Mouse (Mus musculus) mesoderm, embryonic 11.5 days (tissue): ENCODE measurements around the gene Hyal3.
"Not testable (repeated sequence)": the region's sequence is repeated elsewhere in the genome, so short reads cannot be mapped to it uniquely, and the experiment has no call there.

Experiments used
- DNase-seq: peaks from one replicate; pipeline ENCODE4 v3.0.0-alpha.2; 2012; ENCODE audit warnings: low read depth, low spot score

Gene Hyal3

DNA sequence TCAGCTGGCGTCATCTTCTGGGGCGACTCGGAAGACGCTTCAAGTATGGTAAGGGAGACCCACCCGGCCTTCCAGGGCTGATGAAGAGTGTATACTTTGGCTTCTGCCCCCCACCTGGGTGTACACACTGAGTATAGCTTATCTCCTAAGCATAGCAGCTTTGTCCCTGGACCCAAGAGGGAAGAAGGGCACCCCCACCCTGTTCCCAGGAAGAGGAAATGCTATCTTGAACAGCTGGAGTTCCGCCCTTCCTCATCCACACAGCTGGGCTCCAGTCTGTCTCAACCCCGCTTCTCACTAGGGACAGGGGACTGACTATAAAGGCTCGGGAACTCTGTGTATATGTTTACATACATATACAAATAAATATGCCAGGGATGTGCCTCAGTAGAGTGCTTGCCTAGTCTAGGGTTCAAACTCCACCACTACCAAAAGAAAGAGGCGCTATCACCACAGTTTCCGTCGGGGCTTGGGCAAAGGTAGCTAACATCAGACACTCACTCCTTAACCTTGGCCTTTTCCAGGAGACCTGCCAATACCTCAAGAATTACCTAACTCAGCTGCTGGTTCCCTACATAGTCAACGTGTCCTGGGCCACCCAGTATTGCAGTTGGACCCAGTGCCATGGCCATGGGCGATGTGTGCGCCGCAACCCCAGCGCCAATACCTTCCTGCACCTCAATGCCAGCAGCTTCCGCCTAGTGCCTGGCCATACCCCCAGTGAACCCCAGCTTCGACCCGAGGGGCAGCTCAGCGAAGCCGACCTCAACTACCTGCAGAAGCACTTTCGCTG is 8.9 kb upstream of the Hyal3 start:
- DNase-seq, result no peak

DNA sequence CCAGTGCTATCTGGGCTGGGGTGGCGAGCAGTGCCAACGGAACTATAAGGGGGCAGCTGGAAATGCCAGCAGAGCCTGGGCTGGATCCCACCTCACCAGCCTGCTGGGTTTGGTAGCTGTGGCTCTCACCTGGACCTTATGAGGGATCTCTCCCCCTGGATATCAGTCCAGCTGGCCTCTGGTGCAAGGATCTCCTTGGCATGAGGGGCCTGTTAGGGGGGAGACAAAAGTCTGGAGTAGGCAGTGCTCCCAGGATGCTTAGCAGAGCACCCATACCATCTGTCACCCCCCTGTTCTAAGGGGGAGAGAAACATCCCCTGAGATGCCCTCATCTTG is 8.3 kb upstream of the Hyal3 start:
- no peak for DNase-seq

DNA sequence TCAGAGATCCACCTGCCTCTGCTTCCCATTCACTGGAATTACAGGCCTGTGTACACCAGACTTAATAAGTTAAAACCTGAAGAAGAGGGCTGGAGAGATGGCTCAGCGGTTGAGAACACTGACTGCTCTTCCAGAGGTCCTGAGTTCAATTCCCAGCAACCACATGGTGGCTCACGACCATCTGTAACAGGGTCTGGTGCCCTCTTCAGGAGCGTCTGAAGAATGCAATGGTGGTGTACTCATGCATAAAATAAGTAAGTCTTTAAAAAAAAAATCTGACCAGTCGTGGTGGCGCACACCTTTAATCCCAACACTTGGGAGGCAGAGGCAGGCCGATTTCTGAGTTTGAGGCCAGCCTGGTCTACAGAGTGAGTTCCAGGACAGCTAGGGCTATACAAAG is 6.8 kb upstream of the Hyal3 start:
- DNase-seq, result not testable (repeated sequence)

DNA sequence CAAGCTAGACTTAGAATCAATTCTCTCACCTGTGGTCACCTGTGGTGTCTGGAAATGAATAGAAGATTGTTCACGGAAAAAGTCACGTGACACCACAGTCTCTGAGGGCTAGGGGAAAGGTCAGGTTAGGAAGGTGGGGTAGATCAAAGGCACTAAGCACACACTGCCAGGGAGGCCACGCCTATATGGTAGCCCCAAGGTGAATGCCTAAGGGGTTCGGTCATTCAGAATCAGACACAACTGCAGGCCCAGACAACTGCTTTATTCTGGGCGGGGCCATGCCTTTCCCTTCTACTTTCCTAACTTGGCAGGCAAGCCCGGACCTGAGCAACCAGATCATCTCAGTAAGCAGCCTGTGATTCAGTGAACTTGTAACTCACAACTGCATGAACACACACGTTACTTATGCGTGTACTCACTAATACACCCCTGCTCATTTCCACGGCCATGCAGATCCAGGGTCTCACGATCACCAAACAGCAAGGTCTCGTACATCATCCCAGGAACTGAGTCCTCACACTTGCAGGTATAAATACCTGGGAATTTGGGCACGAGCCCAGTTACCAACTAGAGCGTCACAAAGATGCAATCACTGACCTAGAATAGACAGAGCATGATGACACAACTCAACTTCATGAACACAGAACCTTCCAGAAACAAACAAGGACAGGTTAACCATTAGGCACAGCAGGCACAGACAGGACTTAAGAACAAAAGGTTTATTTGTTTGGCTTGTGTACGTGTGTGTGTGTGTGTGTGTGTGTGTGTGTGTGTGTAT is 4.8 kb upstream of the Hyal3 start:
- no peak for DNase-seq

DNA sequence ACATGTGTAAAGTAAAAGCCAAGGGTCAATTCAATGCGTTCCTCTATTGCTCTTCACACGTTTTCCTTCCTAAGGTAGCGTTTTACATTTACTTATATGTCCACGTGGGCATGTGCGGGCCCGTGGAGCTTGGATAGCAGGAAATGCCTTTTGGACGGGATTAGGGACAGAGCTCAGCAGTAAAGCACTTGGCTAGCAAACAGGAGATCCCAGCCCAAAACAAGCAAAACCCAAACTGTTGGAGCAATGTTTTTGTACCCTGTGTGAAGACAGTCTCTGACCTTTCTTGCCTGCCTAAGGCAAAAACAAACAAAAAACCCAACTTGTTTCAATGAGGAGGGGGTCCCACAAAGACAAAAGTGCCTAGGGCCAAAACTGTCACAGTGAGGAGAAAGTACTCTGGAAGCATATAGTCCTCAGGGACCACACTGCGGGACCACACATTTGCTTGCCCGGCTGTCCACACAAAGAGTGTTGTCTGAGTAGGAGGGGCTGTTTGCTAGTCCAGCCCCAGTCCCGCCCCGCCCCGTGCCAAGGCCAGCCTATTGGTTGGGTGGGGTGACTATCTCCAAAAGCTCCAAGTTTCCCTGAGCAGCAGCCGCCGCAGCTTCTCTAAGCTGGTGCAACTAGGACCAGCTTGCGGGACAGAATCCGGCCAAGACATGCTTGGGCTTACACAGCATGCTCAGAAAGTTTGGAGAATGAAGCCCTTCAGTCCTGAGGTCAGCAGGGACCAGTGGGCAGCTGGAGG is 4.1 kb upstream of the Hyal3 start, which contains the start of gene Hyal1:
Gene Hyal1 (plus strand): TSS at position 571 of the 751 bp plus-strand sequence.
- peak; percentile 76 for DNase-seq

DNA sequence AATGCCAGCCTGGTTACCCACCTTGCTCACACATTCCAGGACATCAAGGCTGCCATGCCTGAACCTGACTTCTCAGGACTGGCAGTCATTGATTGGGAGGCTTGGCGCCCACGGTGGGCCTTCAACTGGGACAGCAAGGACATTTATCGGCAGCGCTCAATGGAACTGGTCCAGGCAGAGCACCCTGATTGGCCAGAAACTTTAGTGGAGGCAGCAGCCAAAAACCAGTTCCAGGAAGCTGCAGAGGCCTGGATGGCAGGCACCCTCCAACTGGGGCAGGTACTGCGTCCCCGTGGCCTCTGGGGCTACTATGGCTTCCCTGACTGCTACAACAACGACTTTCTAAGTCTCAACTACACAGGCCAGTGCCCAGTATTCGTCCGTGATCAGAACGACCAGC is 2.7 kb upstream of the Hyal3 start:
- no peak for DNase-seq

DNA sequence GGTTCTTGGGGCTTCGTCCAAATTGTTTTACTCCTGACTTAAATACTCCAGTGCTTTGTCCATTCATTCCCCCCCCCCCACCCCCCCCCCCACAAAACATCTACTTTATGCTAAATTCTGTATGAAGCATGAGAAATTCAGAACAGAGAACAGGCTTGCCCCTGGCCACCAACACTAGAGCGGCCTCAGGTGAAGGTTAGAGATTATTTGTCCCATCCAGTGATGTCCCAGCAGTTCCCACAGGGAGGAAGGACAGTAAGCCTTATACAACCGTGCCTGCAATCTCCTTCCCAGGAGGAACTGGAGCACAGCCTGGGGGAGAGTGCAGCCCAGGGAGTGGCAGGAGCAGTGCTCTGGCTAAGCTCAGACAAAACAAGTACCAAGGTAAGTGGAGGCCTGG is 2.0 kb upstream of the Hyal3 start, which contains the start of gene Naa80:
Gene Naa80 (plus strand): TSS at position 301 of the 400 bp plus-strand sequence.
- no peak for DNase-seq

DNA sequence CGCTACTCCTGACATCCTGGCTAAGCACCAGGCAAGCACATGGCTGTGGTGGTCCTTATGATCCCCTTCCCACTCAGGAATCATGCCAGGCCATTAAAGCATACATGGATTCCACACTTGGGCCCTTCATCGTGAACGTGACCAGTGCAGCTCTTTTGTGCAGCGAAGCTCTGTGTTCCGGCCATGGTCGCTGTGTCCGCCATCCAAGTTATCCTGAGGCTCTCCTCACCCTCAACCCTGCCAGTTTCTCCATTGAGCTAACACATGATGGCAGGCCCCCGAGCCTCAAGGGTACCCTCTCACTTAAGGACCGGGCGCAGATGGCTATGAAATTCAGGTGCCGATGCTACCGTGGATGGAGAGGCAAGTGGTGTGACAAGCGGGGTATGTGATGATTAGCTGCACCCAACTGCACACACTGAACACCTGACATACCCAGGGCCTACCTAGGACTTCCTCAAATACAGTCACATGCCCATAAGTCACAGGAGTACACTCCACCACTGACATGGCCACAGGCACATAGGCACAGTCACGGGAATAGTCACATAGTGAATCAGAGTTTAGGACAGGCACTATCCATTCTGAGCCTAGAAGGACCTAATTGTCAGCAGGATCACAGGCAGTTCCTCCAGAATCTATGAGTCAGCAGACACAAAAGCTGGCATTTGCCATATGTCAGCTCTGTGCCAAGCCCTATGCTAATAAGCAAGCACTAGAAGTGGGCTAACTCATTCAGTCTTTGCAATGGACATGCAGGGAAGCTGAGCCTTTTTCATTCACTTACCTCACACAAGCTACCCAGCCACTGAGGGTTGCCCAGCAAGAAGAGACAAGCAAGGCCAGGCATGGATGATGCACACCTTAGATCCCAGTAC is 1.4 kb upstream of the Hyal3 start:
- DNase-seq, result no peak

DNA sequence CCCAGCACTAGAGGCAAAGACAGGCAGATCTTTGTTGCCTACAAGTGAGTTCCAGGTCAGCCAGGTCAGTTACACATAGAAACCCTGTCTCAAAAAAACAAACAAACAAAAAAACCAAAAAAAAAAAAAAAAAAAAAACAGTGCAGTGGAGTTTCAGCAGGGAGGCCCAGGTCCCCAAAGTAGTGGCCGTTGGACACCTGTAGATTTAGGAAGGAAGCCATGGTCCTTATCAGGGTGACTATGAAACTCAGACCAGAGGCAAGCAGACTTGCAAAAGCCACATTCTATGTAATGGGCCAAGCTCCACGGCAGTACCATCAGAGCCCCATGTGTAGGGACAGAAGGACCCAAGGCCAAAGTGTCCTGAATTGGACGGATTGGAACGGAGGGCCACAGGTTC is 966 bp downstream of the Hyal3 start:
- no peak for DNase-seq

DNA sequence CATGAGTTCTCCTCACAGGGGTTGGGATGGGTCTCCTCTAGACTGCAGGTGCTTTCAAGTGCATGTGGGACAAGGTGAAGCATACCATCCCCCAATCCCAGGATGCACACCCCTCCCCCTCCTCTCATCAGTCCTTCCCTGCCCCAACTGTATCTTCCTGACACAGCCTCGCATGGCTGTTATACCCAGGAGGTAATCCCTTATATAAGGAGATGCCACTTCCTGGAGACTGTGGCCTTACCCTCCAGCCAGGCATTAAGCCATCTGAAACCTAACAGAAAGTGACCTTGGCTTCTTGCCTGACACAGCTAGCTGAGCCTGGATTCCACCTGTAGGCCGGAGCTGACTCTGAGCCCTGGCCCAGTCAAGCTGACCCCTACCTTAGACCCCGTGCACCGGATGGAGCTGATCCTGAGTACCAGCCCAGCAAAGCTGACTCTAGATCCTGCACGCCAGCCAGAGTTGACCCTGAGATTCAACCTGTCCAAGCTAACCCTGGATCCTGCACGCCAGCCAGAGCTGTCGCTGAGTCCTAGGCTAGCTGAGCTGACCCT is 2.0 kb downstream of the Hyal3 start:
- DNase-seq, result no peak

DNA sequence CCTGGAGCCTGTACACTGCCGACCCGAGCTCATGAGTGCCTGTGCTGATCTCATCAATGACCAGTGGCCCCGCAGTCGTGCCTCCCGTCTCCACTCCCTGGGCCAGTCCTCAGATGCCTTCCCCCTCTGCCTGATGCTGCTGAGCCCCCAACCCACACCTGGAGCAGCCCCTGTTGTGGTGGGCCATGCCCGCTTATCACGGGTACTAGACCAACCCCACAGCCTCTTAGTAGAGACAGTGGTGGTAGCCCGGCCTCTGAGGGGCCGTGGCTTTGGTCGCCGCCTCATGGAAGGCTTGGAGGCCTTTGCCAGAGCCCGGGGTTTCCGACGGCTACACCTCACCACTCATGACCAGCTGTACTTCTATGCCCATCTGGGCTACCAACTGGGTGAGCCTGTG is 2.6 kb downstream of the Hyal3 start:
- DNase-seq, result no peak

DNA sequence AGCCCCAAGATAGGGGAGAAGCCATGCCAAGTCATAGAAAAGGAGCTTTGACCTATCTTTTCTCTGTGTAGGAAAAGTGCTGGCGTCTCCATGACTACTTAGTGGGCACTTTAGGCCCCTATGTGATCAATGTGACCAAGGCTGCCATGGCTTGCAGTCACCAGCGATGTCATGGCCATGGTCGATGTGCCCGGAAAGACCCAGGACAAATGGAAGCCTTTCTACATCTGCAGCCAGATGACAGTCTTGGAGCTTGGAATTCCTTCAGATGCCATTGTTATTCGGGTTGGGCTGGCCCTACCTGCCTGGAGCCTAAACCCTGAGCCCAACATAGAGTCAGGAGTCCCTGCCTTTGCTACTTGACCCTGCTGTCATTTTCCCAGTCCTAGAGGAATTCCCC is 5.9 kb downstream of the Hyal3 start:
- no peak for DNase-seq

DNA sequence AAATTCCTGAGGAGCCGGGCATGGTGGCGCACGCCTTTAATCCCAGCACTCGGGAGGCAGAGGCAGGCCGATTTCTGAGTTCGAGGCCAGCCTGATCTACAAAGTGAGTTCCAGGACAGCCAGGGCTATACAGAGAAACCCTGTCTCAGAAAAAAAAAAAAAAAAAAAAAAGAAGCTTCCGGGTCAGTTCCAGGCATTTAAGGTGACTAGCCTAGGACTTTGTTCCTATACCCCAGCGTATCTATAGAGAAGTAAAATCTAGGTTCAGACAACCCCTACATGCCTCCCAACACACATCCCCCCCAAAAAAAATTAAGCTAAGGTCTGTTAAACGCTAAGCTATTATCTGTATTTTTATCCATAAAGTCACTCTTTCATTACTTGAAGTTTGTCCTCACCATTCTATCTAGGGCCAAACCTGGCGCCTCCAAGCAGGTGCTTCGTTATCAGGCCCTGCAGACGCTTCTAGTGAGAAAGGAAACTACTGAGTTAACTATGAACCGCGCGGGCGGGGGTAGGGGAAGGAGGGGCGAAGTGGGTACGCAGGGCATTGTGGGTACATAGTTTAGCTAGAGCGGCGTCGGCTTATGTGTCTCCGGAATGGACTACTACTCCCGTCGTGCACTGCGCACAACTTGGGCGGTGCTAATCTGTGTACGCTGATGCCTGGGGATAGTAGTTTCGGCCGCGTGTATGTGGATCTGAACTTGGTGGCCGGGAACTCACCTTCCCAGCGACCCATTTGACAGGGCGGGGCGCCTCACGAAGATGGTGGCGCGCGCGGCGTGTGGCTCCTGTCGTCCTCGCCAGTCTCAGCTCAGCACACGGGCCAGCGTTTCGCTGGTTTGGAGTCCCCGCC is 6.6 kb downstream of the Hyal3 start, which contains the start of gene Ifrd2:
Gene Ifrd2 (plus strand): TSS at position 669 of the 859 bp plus-strand sequence.
- DNase-seq, result peak; percentile 96

DNA sequence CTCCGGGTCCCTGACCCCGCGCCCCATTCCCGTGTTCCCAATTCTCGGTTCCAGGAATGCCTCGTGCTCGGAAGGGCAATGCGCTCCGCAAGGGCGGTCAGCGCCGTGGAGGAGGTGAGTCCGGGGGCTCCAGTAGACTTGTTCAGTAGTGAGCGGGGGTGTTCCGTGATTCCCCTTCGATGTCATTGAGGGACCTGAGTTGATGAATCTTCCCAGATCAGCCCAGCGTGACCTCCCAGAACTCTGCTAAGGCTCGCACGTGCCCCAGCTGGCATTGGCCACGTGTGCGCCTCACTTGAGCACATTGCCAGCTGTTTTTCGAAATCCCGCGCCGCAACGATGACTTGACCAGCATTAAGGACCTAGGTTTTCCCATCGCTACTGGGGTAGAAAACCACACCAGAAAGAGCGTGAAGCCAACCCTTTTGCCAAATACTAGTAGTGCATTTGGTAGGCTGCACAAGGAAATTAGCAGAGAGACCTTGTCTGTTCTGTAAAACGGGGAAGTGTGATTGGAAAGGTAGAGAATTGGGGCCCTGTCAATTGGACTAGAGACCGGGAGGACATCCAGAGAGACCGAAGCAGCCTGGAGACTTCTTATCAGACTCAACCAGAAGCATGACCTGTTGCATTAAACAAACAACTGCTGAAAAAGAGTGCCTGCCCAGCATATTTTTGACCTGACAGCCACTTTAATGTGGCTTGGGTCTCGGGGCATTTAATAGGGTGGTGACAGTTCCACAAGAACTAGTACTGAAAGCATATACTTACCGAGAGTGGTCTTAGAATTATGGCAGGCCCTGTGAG is 7.4 kb downstream of the Hyal3 start:
- peak; percentile 71 for DNase-seq

DNA sequence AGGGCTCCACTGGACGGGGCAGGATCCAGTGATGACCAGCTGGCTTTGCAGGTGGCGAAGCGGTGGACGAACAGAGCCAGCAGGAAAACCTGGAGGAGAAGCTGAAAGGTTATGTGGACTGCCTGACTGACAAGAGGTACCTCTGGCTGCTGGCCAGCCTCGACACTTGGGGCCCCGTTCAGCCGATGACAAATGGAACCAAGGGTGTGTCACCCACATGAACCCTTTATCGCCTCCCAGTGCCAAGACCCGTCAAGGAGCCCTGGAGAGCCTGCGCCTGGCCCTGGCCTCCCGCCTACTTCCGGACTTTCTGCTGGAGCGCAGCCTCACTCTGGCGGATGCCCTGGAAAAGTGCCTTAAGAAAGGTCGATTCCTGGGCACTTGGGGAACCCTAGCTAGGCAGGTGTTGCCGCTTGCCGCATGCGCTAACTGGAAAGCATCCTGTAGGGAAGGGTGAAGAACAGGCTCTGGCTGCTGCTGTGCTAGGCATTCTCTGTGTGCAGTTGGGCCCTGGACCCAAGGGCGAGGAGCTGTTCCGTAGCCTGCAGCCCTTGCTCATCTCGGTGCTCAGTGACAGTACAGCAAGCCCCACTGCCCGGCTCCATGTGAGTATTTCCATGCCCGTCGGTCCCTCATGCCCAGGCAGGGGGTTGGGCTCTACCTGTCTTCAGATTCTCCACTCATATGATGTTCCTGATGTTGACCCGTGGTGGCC is 9.6 kb downstream of the Hyal3 start:
- DNase-seq, result no peak

DNA sequence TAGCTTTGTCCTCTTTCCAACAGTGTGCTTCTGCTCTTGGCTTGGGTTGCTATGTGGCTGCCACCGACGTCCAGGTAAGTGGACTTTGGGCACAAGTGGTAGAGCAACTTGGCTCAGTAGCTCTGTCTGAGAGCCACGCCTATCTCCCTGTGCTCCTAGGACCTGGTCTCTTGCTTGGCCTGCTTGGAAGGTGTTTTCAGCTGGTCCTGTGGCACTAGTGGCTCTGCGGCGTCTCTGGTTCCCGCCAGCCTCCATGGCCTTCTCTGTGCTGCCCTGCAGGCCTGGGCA is 10.1 kb downstream of the Hyal3 start:
- no peak for DNase-seq

DNA sequence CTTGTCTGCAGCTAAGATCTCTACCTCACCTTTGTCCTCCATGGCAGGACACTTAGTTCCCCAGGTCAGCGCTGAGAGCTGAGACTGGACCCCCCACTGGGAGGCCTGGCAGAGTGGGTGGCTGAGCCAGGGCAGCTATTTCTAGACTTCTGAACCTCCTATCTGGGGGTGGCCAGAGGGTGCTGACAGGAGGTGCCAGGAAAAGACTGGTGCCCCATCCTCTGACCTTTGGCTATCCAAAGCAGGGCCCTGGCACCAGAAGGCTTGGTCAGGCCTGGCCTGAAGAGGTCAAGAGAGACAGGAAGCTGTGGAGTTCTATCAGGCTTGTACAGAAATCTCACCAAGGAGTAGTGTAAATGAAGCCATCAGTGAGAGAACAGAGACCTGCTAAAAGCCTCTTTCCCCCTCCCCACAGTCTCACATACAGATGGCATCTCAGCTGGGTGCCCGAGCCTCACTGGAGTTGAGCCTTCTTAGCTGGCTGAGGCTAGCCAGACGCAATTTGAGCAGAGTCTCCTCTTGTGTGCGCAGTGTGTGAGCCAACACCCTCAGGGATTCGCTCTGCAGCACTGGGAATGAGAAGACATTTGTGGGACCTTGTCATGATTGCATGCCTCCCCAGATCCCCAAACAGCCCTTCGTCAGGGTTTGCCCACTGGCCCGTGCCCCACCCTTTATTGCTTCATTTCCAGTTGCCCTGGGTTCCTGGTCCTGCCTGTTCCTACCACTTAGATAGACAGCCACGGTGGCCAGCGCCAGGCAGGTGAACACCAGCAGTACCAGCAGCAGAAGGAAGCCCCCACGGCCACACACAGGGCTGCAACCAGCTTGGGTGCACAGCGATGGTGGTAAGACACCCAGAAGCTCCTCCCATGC is 12.7 kb downstream of the Hyal3 start:
- no peak for DNase-seq
